Mouse (Mus musculus) kidney, adult 2 months (tissue): ENCODE measurements around the gene Fut9.

ENCODE experiments used
- CTCF ChIP-seq: fragments of 200-500 bp; conservative IDR thresholded peaks from 2 replicates; pipeline ENCODE4 v1.5.1; 2011; ENCODE audit warnings: low read depth, mild to moderate bottlenecking, control low read depth, low read length, moderate library complexity, mixed read lengths; ENCODE audit not compliant: insufficient read depth, insufficient read length
- POLR2A ChIP-seq: fragments of 200-500 bp; IDR thresholded peaks from one replicate; pipeline ENCODE4 v1.6.1; 2011; ENCODE audit warnings: low read depth, low read length, control low read depth

GRCm38 (mm10) chr4:25810058-25810457, 10.0 kb upstream of the Fut9 start:
- TF ChIP-seq POLR2A, result no peak
- TF ChIP-seq CTCF, result no peak
